Mouse (Mus musculus): ENCODE data around the gene Hoxd4. TPM values are rescaled to one million over a fixed set of nuclear protein-coding genes. Genes with fewer than 3 reads are reported as not detected.

Hoxd4 gene
- total and polyA plus RNA-seq, 3 experiments = 0.21 to 1.0 (median 0.45) TPM

- H3K27me3 ChIP-seq (ENCODE audit: control insufficient read depth, insufficient read depth, low read length) = peaks cover 39% of the 10 kb centered on the region
- TF ChIP-seq CTCF (IDR thresholded peaks at IDR 0.05) (peak; percentile 78), POLR2A (IDR thresholded peaks at IDR 0.05; ENCODE audit: insufficient read depth, low read depth, low read length) (no peak), EP300 (IDR thresholded peaks at IDR 0.05; ENCODE audit: insufficient read depth, low read depth, low read length) (no peak)
- H3K4me3 ChIP-seq = no peak overlapping the region
- 12% methylated on average over 17 of the region's 17 CpGs for WGBS
- H3K79me2 ChIP-seq (replicated peaks; ENCODE audit: control insufficient read depth, insufficient read depth, low read length) = no peaks in the 10 kb centered on the region
- peak; percentile 47 to 68 for DNase-seq
- intact Hi-C loops (cut with DNase I) = no loop called here
- H3K9ac ChIP-seq (ENCODE audit: low read depth, low read length) = no peak overlapping the region
- H3K36me3 ChIP-seq (ENCODE audit: control insufficient read depth, insufficient read depth, low read length) = no peaks in the 10 kb centered on the region
- H3K27ac ChIP-seq = no peak overlapping the region
- H3K4me1 ChIP-seq (ENCODE audit: control insufficient read depth, insufficient read depth, low read length) = no peaks in the 10 kb centered on the region
These were observed 25.3 kb upstream of the Hoxd4 start for GRCm38 (mm10) chr2:74686301-74686987.

GRCm38 (mm10) chr2:74686988-74687697 lies 24.6 kb upstream of the Hoxd4 start:
- Histone ChIP-seq H3K4me1 (ENCODE audit: control insufficient read depth, insufficient read depth, low read length) (no peaks in the 10 kb centered on the region), H3K36me3 (ENCODE audit: control insufficient read depth, insufficient read depth, low read length) (no peaks in the 10 kb centered on the region), H3K27ac (no peak overlapping the region), H3K27me3 (ENCODE audit: control insufficient read depth, insufficient read depth, low read length) (peaks cover 38% of the 10 kb centered on the region), H3K9ac (ENCODE audit: low read depth, low read length) (no peak overlapping the region), H3K4me3 (no peak overlapping the region), H3K79me2 (replicated peaks; ENCODE audit: control insufficient read depth, insufficient read depth, low read length) (no peaks in the 10 kb centered on the region)
- 3% methylated on average over 27 of the region's 27 CpGs for WGBS
- no peak for DNase-seq
- TF ChIP-seq EP300 (IDR thresholded peaks at IDR 0.05; ENCODE audit: insufficient read depth, low read depth, low read length) (no peak), POLR2A (IDR thresholded peaks at IDR 0.05; ENCODE audit: insufficient read depth, low read depth, low read length) (no peak), CTCF (IDR thresholded peaks at IDR 0.05) (no peak)
- intact Hi-C loops (cut with DNase I) = no loop called here

GRCm38 (mm10) chr2:74687698-74688555 lies 23.8 kb upstream of the Hoxd4 start:
- H3K79me2 ChIP-seq (replicated peaks; ENCODE audit: control insufficient read depth, insufficient read depth, low read length) = no peaks in the 10 kb centered on the region
- H3K4me1 ChIP-seq (ENCODE audit: control insufficient read depth, insufficient read depth, low read length) = no peaks in the 10 kb centered on the region
- H3K36me3 ChIP-seq (ENCODE audit: control insufficient read depth, insufficient read depth, low read length) = no peaks in the 10 kb centered on the region
- no peak overlapping the region for H3K4me3 ChIP-seq
- H3K27me3 ChIP-seq (ENCODE audit: control insufficient read depth, insufficient read depth, low read length) = peaks cover 37% of the 10 kb centered on the region
- intact Hi-C loops (cut with DNase I) = no loop called here
- TF ChIP-seq EP300 (IDR thresholded peaks at IDR 0.05; ENCODE audit: insufficient read depth, low read depth, low read length) (no peak), POLR2A (IDR thresholded peaks at IDR 0.05; ENCODE audit: insufficient read depth, low read depth, low read length) (no peak), CTCF (IDR thresholded peaks at IDR 0.05) (no peak)
- DNase-seq = no peak
- H3K27ac ChIP-seq = no peak overlapping the region
- WGBS = 5% methylated on average over 31 of the region's 31 CpGs
- no peak overlapping the region for H3K9ac ChIP-seq (ENCODE audit: low read depth, low read length)

GRCm38 (mm10) chr2:74688795-74689573 lies 22.7 kb upstream of the Hoxd4 start:
- no peak for DNase-seq
- H3K36me3 ChIP-seq (ENCODE audit: control insufficient read depth, insufficient read depth, low read length) = no peaks in the 10 kb centered on the region
- H3K9ac ChIP-seq (ENCODE audit: low read depth, low read length) = no peak overlapping the region
- no peak overlapping the region for H3K4me3 ChIP-seq
- peaks cover 34% of the 10 kb centered on the region for H3K27me3 ChIP-seq (ENCODE audit: control insufficient read depth, insufficient read depth, low read length)
- no peaks in the 10 kb centered on the region for H3K79me2 ChIP-seq (replicated peaks; ENCODE audit: control insufficient read depth, insufficient read depth, low read length)
- H3K27ac ChIP-seq = no peak overlapping the region
- H3K4me1 ChIP-seq (ENCODE audit: control insufficient read depth, insufficient read depth, low read length) = no peaks in the 10 kb centered on the region
- intact Hi-C loops (cut with DNase I) = no loop called here
- TF ChIP-seq CTCF (IDR thresholded peaks at IDR 0.05) (no peak), EP300 (IDR thresholded peaks at IDR 0.05; ENCODE audit: insufficient read depth, low read depth, low read length) (no peak), POLR2A (IDR thresholded peaks at IDR 0.05; ENCODE audit: insufficient read depth, low read depth, low read length) (no peak)
- 11% methylated on average over 12 of the region's 12 CpGs for WGBS

- peaks cover 34% of the 10 kb centered on the region for H3K27me3 ChIP-seq (ENCODE audit: control insufficient read depth, insufficient read depth, low read length)
- intact Hi-C loops (cut with DNase I) = loop anchor here (10.0 kb wide), 1 partner anchor 1415 kb away; the partner anchor contains the start of gene Sp9
These were observed 22.0 kb upstream of the Hoxd4 start for GRCm38 (mm10) chr2:74689574-74690337.

More at GRCm38 (mm10) chr2:74689574-74690337, 22.0 kb upstream of the Hoxd4 start:
- Histone ChIP-seq H3K4me1 (ENCODE audit: control insufficient read depth, insufficient read depth, low read length) (no peaks in the 10 kb centered on the region), H3K36me3 (ENCODE audit: control insufficient read depth, insufficient read depth, low read length) (no peaks in the 10 kb centered on the region), H3K27ac (no peak overlapping the region), H3K9ac (ENCODE audit: low read depth, low read length) (no peak overlapping the region), H3K4me3 (no peak overlapping the region), H3K79me2 (replicated peaks; ENCODE audit: control insufficient read depth, insufficient read depth, low read length) (no peaks in the 10 kb centered on the region)
- 4% methylated on average over 24 of the region's 24 CpGs for WGBS
- TF ChIP-seq CTCF (IDR thresholded peaks at IDR 0.05) (no peak), POLR2A (IDR thresholded peaks at IDR 0.05; ENCODE audit: insufficient read depth, low read depth, low read length) (no peak), EP300 (IDR thresholded peaks at IDR 0.05; ENCODE audit: insufficient read depth, low read depth, low read length) (no peak)
- DNase-seq = no peak

Data from heart, adult 2 months (tissue).